Mouse (Mus musculus) right cerebral cortex, postnatal 10 days (tissue): Measurements from ENCODE around the gene Enah.

Source experiments
- DNase-seq, 2 experiments: peaks; one replicate each; pipeline ENCODE4 v3.0.0; 2021; ENCODE audit warnings: low spot score in 2 of 2

Gene Enah

GRCm38 (mm10) chr1:181847396-181847795, 172.4 kb downstream of the Enah start:
- DNase-seq = no peak
